Mouse (Mus musculus): ENCODE results near the gene Zfp488.

Gene Zfp488

DNA sequence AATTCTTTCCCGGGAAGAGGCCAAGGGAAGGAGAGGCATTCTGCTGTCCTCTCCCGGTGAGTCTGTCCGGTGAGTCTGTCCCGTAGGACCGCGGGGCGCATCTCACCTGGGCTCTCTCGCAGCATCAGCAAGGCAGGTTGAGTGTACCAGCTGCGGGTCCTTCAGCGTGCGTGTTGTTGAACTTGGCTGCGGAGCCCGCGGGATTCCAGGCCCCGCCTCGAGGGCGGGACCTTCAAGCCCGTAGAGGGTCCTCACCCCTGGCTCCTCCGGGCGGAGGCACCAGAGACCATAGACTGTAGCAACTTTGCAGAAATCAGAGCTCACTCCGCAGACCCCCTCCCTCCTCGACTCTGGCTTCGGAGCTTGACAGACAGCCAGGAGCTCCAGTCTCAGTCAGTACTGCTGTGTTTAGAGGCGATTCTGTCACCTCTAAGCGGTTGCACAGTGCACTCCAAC lies at the start of gene Zfp488:
Zfp488 (minus strand) TSS at position 161 of the 456 bp plus-strand sequence.
- peak; percentile 20 for DNase-seq

GRCm38 (mm10) chr14:34026710-34027109 lies 48.1 kb upstream of the Zfp488 start:
- no peak for DNase-seq

DNA sequence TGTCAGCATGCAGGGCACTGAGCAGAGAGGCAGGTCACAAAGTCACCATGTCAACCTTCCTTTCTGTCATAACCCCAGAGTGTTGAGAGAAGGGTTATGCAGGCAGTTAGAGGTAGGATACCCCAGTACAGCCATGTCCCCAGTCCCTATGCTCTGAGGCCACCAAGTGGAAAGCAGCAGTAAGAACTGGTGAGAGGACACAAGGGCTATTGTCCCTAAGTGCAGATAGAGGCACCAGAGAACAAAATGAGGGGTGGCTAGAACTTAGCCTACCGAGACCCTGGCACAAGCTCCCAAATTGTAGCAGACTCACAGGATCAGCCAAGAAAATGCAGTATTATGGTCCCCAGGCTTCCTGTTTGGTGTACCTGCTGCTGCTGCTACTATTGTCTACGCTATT lies 38.4 kb upstream of the Zfp488 start:
- DNase-seq, result no peak

DNA sequence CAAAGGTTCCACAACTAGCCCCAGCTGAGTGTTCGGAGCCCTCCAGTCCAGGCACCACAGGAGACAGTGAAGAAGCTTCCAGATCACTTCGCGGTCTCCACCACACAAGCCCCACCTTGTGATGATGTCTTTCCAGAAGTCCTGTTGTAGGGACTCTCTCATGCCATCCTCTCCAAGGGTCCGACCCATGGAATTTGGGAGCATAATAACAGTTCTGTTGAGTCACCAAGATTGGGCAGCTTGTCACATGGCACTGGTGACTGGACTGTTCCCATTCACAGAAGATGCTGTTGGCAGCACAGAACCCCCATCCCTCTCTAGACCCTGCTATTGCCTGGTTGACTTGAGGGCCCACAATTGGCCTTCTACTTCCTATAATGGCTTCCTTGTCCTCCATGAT lies 37.8 kb upstream of the Zfp488 start, which contains the start of gene Gm5460:
Gm5460 (plus strand) TSS at position 378 of the 400 bp plus-strand sequence.
- DNase-seq, result no peak

DNA sequence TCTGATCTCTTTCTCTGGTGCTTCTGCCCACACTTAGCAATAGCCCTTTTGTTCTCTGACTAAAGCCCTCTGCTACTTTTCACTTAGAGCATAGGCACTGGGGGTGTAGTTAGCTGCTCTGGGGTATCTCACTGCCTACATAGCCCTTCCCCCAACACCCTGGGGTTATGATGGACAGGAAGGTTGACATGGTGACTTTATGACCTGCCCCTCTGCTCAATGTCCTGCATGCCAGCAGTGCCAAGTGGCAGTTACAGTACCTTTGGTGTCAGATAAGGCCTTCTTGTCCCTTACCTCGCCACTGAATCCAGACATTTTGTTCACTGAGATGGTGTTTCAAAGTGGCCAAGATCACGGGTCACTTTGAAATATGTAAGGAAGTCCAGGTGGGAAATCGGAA lies 36.5 kb upstream of the Zfp488 start, which contains the start of gene Gm30083:
Gm30083 (minus strand) TSS at position 120 of the 400 bp plus-strand sequence.
- no peak for DNase-seq

DNA sequence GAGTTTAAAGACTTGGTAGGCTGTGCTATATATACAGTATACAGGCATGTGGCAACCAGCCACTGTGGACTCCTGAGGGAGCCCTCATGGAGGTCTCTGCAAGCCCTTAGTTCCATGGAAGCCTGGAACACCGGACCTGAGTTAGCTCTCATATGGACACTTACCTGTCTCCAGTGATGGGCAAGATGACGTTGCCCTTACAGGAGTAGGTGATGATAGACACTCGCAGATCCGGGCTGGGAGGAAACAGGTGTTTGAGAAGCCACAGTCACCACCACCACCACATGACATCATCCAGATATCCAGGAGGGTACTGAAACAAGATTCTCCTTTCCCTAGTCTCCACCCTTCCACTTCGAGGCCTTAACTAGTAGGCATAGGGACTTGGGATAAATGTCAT lies 23.8 kb upstream of the Zfp488 start:
- no peak for DNase-seq

GRCm38 (mm10) chr14:34001445-34001844 lies 22.9 kb upstream of the Zfp488 start:
- DNase-seq, result no peak

- DNase-seq, result no peak
These were observed 21.5 kb upstream of the Zfp488 start for GRCm38 (mm10) chr14:34000076-34000475.

DNA sequence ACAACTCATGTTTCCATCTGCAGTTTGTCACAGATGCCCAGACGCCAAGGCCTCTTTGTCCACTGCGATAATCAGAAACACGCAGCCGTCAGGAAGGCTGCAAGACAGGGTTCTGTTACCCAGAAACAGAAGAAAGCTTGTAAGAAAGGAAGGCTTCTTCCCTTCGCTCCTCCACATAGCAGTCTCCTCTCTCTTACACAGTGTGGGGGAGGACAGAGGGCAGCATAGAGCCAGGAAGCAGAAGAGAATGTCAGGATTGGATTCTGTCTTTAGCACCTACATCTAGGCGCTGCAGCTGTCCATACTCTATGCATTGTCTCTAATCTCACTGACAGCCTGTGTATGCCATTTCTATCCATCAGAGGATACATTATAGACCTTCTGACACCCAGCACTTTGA lies 18.9 kb upstream of the Zfp488 start:
- no peak for DNase-seq

- DNase-seq, result peak; percentile 6
These were observed 15.1 kb upstream of the Zfp488 start for GRCm38 (mm10) chr14:33993521-33994289.

- no peak for DNase-seq
These were observed 14.5 kb upstream of the Zfp488 start for GRCm38 (mm10) chr14:33993051-33993450.

DNA sequence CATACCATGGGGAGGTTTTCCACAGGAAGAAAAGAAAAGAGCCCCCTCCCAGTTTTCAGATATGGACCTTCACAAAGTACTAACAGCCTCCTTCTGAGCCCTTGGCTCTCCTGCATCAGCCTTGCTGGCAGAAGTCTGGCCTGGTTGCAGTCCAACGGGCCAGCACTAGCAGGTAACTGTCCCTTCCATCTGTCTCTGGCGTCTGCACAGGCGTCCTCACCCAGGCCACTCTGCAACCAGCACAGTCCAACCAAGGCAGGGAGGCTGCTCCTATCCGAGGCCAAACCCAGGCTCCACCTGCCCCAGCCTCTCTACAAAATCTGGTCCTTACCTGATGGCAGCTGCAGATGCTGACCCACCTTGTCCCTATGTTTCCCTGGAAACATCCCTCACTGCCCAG lies 13.4 kb upstream of the Zfp488 start:
- DNase-seq, result no peak

- no peak for DNase-seq
These were observed 10.6 kb upstream of the Zfp488 start for GRCm38 (mm10) chr14:33989201-33989600.

GRCm38 (mm10) chr14:33977748-33978147 lies 816 bp downstream of the Zfp488 start:
- DNase-seq, result no peak

DNA sequence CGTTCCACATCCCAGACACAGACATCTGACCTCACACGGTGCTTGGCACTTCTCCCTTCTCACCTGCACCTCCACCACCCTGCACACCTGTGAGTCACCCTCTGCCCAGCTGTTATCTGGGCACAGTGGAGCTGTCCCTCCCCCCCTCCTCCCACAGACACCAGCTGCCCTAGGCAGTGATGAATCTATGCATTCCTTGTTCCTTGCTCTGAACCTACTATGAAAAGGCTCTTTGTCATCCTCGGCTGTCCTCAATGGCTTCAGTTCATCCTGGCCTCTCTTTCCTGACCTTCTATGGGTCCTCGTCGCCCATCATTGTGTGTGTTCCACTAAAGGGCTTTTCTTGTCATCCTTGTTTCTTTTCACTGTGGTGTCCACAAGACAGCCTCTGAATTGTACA lies 3.8 kb downstream of the Zfp488 start:
- no peak for DNase-seq

DNA sequence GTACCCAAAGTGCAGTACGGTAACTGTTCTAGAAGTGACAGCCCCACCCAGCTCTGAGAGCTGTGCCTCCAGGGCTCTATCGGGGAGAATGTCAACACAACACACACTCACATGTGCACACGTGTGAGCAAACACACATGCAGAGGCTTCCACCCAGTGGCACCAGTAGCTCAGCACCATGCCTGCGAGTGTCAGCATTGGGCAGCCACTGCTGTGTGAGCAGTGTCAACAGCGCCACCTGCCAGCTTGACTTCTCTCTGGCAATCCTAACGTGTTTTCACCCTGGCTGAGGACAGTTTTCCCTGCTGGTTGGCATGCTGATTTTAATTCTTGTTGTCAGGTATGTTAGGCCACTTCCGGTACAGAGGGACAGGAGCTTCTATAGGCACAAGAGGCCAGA lies 5.9 kb downstream of the Zfp488 start:
- DNase-seq, result no peak

DNA sequence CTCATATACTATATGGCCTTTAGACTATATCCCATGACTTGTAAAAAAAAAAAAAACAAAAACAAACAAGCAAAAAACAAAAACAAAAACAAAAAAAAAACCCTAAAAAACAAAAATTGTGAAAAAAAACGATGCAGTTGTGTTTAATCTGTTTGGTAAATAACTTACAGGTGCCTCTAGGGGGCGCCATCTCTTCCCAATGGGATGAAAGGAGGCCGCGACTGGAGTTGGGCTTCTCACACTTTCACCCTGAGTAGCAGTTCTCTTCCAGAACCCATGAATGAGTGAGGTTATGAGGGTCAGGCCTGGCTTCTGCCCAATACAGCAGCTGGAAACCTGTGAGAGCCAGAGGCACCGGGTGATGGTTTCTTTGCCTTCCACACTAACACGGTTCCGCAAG lies 12.9 kb downstream of the Zfp488 start:
- DNase-seq, result no peak

DNA sequence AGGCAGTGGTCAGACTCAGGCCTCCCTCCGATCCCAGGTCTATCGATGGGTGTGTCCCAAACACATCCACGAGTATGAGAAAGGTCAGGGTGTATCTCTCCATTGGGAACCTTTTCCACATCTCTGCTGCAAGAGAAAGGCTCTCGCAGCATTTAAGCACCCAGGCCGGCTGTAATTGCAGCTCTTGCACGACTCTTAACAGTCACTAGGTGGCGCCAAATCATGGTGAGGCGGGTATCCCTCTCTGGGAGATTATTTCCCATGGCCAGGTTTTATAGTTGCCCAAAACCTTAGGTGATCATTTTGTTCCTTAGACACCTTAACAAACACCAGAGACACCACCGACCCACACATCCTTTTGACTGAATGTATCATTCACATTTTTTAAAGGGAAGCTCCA lies 19.2 kb downstream of the Zfp488 start:
- peak; percentile 63 for DNase-seq

DNA sequence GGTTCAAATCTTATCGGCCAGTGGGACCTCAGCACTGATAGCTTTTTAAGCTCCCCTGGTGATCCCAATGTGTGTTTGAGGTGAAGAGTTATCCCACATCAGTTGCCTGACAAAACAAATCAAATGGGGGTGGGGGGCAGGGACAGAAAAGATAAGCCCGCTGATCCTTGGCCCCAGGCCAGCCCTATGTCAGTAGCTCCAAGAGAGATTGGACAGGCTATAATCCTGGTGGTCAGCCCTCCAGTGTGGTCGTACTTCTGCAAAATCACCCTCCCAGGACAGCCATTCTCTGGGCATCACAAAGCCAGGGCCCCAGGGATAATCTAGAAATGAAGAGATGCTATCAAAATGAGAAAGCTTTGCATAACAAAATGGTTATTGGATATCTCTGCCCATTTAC lies 19.7 kb downstream of the Zfp488 start:
- DNase-seq, result no peak

DNA sequence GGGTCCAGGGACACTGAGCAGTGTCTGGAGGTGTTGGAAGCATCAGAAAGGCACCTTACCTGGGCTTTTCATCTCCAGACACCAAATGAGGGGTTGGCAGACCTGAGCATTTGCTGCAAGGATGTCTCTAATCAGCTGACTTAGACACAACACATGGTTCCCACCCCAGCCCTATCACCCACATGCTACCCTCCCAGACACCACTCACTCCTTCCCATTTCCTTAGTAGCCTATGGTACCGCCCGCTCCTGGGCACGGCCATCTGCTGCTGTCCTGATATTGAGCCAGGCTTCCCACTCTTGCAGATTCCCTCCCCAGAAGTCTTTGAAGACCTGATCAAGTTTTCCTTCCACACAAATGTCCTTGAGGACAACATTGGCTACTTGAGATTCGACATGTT lies 20.4 kb downstream of the Zfp488 start:
- no peak for DNase-seq

DNA sequence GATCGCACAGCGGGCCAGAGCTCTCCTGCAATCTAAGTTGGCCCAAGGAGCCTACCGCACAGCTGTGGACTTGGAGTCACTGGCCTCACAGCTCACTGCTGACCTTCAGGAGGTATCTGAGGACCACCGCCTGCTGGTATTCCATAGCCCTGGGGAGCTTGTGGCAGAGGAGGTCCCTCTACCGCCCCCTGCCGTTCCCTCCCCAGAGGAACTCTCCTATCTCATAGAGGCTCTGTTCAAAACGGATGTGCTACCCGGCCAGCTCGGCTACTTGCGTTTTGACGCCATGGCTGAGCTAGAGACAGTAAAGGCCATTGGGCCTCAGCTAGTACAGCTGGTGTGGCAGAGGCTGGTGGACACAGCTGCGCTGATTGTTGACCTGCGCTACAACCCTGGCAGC lies 22.5 kb downstream of the Zfp488 start:
- DNase-seq, result no peak

DNA sequence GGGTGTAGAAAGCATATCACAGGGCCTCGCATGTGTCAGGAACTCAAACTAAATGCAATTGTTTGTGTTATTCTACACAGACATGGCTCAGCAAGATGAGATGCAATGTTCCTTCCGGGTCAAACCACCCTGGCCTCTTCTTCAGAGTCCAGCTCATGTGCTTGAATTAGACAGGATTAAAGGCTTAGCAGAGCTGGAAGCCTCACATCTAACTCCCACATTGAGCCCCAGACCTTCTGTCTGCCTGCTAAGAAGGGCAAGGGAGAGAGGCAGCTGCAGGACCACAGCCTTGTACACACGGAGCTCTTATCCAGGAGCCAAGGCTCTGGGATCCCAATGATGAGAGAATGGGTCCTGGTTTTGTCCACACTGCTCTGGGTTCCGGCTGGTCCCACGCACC lies 24.8 kb downstream of the Zfp488 start, which contains the start of gene Rbp3:
Rbp3 (plus strand) TSS at position 243 of the 400 bp plus-strand sequence.
- DNase-seq, result no peak

GRCm38 (mm10) chr14:33952233-33952981 lies 26.2 kb downstream of the Zfp488 start:
- DNase-seq, result no peak

GRCm38 (mm10) chr14:33946125-33946524 lies 32.4 kb downstream of the Zfp488 start:
- DNase-seq, result no peak

Measured in lung, postnatal 10 days (tissue).